Mouse (Mus musculus) liver, adult 2 months (tissue): ENCODE measurements around the gene Kif1a.

Source experiments
- CTCF ChIP-seq: fragments of 200-500 bp; IDR thresholded peaks from 2 replicates; pipeline ENCODE4 v1.5.1; 2011; ENCODE audit warnings: low read depth, low read length, control low read depth
- POLR2A ChIP-seq: fragments of 200-500 bp; IDR thresholded peaks from 2 replicates; pipeline ENCODE4 v1.6.1; 2011; ENCODE audit warnings: low read length, control low read depth; ENCODE audit not compliant: insufficient read depth; ENCODE audit errors: extremely low read depth

DNA sequence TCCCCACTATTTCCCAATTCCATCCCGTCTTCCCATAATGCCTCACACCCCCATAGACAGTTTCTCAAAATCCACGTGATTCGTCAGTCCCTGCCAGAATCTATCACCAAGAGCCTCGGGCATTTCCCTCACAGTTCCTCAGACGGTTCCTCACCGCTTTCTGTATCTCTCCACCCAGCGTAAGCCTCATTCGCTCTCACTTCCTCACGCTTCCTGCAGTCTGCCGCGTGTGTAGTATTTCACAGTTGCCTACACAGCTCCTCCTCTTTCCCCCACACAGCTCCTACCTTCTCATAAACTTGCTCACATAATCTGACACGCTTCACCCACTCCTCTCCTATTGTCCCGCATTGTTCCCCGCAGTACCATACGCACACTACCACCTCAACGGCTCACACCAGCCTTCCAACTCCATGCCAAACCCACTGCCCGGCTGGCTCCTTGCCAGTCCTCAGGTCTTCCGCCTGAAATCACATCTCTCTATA lies 30.2 kb downstream of the Kif1a start:
- TF ChIP-seq CTCF, result no peak
- TF ChIP-seq POLR2A, result no peak
